Mouse (Mus musculus): ENCODE results near the gene Hmg20a.
A peak's percentile ranks its signal among the peaks of the same experiment; 100 is the strongest.

The Hmg20a gene

GRCm38 (mm10) chr9:56439699-56440098 is 21.3 kb downstream of the Hmg20a start:
- DNase-seq (ENCODE audit: low read depth) = no peak

DNA sequence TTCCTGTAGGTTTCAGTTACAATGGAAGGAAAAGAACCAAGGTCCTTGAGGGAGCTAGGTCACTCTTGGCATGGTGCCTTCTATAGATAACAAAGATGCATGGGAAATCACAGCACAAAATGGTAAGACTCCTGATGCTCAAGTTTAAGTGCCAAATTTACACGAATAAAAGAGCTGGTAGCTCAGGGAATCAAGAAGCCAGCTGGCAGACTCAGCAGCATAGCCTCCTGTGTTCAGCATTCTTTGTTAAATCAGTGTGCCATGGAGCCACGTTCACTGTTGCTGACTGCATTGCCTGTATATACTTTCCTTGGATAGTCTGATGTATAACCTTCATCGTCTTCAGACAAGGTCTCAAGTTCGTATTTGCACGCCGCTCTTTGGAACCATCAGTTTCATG is 33.2 kb downstream of the Hmg20a start:
- no peak for DNase-seq (ENCODE audit: low read depth)

- no peak for DNase-seq (ENCODE audit: low read depth)
Measured at GRCm38 (mm10) chr9:56453038-56453815, 34.8 kb downstream of the Hmg20a start.

- DNase-seq (ENCODE audit: low read depth) = no peak
Measured at GRCm38 (mm10) chr9:56456426-56456825, 38.0 kb downstream of the Hmg20a start.

DNA sequence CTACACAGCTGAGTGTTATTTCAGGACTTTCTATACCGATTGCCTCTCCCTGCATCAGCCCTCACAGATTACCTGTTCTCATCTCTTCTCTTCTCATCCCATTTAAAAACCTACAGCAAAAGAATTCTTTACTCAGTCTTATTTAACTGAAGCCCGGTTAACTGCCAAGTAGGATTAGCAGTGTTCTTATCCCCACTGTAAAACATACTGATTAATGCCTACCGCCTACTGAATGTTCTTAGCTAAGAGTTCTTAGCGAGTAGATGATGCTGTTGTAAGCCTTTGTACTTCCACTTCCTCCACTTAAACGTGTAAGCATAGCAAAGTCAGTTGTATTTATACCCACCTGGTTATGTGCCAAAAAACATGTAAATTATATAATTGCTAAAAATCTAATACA is 42.6 kb downstream of the Hmg20a start:
- no peak for DNase-seq (ENCODE audit: low read depth)

GRCm38 (mm10) chr9:56462606-56463005 is 44.2 kb downstream of the Hmg20a start:
- DNase-seq (ENCODE audit: low read depth) = no peak

DNA sequence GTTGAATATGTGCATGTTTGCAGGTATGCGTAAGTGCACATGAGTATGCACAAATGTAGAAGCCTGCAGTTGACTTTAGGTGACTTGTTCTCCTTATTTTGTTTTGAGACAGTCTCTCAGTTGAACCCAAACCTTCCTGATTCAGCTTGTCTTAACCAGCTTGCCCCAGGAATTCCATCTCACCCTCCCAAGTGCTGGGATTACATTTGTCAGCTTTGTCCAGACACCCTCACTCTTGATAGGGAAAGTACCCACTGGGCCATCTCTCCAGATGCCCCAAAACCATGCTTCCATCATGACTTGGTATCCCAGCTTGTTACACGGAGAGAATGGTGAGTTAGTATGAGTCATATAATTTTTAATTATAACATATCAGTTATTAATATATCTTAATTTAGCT is 44.6 kb downstream of the Hmg20a start:
- no peak for DNase-seq (ENCODE audit: low read depth)

GRCm38 (mm10) chr9:56463686-56464515 is 45.5 kb downstream of the Hmg20a start:
- DNase-seq (ENCODE audit: low read depth) = peak; percentile 7

DNA sequence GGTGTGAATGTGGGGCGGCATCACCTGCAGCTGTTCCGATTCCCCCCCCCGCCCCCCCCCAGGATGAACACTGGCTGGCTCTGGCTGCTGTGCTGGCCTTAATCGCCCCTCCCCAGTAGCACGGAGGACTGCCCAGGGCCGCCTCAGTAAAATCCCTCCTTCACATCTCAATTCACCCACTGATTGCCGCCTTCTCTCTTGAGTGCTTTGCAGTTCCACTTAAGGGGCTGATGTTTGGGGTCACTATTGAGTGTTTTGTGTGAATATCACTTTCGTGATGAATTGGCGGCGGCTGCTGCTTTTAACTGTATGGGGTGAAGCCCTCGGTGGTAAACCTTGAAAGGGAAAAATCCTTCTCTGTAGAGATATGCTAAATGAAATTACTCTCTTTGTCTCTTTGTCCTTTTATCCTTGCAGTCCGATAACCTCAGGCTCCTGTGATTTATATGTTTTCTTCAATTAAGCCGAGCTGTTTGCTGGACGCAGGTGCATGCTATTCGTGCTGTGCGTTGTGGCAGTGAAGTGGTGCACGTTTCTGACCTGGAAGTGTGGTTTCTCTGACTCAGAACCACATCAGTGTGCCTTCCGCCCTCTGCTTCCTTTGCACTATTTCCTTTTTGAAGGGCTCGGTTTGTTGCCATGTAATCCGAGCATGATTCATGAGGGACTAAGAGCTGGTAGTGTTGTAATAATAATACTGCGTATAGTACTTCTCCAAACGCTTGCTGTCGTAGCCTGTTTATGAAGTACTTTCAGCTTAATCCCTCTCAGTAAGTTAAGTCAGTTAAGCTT is 46.6 kb downstream of the Hmg20a start:
- DNase-seq (ENCODE audit: low read depth) = peak; percentile 56

DNA sequence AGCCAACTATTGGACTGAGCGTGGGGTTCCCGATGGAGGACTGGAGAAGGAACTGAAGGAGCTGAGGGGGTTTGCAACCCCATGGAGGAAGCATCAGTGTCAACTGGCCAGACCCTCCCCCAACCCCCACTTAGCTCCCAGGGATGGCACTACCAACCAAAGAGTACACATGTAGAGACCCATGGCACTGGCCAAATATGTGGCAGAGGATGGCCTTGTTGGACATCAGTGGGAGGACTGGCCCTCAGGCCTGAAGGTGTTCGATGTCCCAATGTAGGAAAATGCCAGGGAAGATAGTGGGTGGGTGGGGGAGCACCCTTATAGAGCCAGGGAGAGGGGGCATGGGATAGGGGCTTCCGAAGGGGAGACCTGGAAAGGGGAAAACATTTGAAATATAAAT is 47.8 kb downstream of the Hmg20a start:
- DNase-seq (ENCODE audit: low read depth) = no peak

GRCm38 (mm10) chr9:56469656-56470055 is 51.2 kb downstream of the Hmg20a start:
- DNase-seq (ENCODE audit: low read depth) = no peak

- DNase-seq (ENCODE audit: low read depth) = no peak
Measured at GRCm38 (mm10) chr9:56470291-56470690, 51.9 kb downstream of the Hmg20a start.

DNA sequence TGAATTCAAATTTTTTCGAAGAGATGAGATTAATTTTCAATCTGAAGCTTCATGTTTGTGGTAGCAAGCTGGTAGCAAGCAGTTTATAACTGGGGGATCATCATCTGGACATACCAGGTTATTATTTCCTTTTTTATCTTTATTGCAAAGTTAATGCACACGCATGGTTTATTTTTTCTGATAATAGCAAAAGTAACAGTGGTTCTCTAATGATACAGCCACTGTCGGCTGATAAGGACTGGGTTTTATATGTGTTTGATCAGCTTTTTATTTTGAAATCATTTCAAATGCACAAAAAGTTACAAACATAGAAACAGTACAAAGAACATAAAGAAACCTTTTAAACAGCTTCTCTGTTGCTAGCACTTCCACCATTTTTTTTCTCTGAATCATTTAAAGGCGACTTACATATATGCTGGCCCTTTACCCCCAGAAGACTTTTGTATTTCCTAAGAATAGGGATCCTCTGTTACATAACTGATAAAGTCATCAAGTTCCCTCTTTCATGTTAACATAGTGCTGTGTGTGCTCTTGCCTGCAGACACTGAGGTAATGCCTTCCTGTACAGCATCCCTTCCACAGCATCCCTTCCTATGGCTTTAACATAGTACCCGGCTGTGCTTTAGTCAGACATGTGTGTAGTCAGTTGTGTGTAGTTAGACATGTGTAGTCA is 60.7 kb downstream of the Hmg20a start:
- no peak for DNase-seq (ENCODE audit: low read depth)

GRCm38 (mm10) chr9:56482623-56483022 is 64.2 kb downstream of the Hmg20a start:
- no peak for DNase-seq (ENCODE audit: low read depth)

GRCm38 (mm10) chr9:56485423-56485822 is 67.0 kb downstream of the Hmg20a start:
- no peak for DNase-seq (ENCODE audit: low read depth)

DNA sequence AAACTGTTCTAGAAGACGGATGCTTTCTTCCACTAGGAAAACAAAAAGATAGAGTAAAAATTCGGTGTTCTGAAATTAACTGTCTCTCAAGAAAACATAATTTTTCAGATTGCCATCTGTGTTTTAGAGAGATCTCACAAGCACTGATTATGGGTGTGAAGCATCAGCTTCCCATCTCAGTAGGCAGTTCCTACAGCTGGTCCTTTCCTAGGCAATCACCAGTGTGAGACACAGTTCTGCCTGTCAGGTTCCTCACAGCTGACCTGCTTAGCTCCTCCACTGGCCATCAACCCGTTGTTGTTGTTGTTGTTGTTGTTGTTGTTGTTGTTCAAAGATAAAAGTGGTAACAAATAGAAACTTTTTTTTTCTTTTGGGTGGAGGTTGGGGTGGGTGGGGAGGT is 67.7 kb downstream of the Hmg20a start:
- DNase-seq (ENCODE audit: low read depth) = no peak

DNA sequence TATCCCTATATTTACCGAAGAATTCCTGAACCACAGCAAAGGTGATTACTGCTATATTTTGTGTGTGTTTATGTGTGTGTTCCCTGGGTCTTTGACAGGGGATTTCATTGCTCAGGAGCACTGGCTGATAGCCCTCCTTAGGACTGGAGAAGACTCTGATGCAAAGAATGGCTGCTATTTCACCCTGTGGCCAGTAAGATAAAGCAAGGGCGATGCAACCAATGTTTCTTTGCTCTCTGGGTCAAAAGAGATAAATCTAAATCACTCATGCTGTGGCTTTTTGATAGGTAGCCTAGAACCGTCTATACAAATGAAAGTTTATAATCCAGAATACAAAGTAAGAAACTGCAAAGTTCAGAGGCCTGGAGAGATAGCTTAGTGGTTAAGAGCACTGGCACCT is 69.2 kb downstream of the Hmg20a start:
- DNase-seq (ENCODE audit: low read depth) = no peak

DNA sequence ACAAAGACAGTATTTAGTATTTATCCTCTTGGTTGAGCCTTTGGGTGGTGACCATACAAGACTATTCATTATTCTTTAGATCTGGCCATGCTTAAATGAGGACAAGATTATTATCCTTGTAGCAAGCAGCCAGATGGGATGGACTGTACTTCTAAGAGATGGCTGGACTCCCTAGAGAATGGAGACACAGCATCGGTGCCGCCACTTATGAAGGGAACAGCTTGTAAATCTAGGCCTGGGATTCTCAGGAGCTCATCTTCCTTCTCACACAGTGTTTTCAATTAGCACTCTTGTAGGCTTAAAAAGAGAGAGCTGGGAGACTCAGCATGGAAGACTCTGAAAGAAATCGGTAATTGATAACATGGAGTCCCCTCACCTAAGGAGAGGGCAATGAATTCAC is 74.0 kb downstream of the Hmg20a start:
- DNase-seq (ENCODE audit: low read depth) = no peak

GRCm38 (mm10) chr9:56492916-56493315 is 74.5 kb downstream of the Hmg20a start:
- no peak for DNase-seq (ENCODE audit: low read depth)

DNA sequence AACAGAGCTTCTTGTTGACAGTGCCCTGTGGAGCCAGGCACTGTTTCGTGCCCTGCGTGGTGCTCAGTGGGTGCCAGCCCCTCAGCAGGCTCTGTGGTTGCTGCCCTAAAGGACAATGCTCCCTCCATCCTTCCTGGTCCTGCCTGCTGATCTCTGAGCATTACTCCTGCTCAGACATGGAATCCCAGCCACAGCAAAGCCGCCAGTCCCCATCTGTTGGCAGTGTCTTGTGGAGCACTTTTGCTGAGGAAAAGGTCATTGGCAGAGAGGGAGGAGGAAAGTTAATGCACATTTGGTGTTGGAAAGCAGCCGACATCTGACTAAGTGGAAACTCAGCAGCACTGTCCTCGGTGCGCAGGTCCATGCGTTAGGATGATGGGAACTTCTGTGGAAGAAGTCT is 76.7 kb downstream of the Hmg20a start:
- no peak for DNase-seq (ENCODE audit: low read depth)

DNA sequence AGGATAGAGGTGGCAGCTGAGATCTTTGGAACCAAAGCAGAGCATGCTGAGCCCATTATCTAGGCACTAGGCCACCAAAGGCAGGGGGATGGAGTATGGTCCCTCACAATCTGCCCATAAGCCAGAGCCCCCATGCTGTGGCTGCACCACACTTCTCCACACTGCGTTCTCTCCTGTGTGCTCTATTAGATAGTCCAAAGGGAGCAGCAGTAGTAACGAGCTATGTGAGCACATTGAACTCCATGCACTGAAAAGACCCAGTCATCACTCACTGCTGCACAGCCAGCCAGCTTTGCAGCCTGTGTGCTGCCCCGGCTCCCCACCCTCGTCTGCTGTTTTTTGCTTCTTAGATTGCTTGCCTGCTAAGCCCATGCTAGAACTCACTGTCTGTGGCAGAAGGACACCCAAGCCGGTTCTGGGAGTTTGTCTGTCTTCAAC is 77.4 kb downstream of the Hmg20a start:
- no peak for DNase-seq (ENCODE audit: low read depth)

- DNase-seq (ENCODE audit: low read depth) = no peak
Measured at GRCm38 (mm10) chr9:56496567-56496966, 78.2 kb downstream of the Hmg20a start.

Measured in c-Kit-positive CD71-negative TER-119-negative erythroid progenitor cells, embryonic 14.5 days (primary cell).